Mouse (Mus musculus): ENCODE data around the gene Pax2. TPM values are rescaled to one million over a fixed set of nuclear protein-coding genes. Genes with fewer than 3 reads are reported as not detected.

Pax2 gene
- total and polyA plus RNA-seq, 3 experiments = not detected

GRCm38 (mm10) chr19:44757231-44757871 is 1.5 kb downstream of the Pax2 start:
- H3K9ac ChIP-seq (ENCODE audit: control insufficient read depth, low read depth, low read length, poor library complexity, severe bottlenecking) = no peak overlapping the region
- TF ChIP-seq HCFC1 (IDR thresholded peaks at IDR 0.05; ENCODE audit: low read depth, low read length) (no peak), TBP (IDR thresholded peaks at IDR 0.05; ENCODE audit: low read depth, low read length) (no peak), MAZ (IDR thresholded peaks at IDR 0.05; ENCODE audit: low read depth, low read length) (no peak), POLR2AphosphoS5 (IDR thresholded peaks at IDR 0.05; ENCODE audit: borderline replicate concordance, low read depth, low read length) (no peak), GABPA (IDR thresholded peaks at IDR 0.05; ENCODE audit: low read depth, low read length) (no peak), USF2 (IDR thresholded peaks at IDR 0.05; ENCODE audit: borderline replicate concordance in 1 of 2, insufficient read depth in 1 of 2, low read depth in 1 of 2, low read length in 2 of 2) (no peak), ZKSCAN1 (IDR thresholded peaks at IDR 0.05; ENCODE audit: low read depth, low read length) (no peak), ZMIZ1 (IDR thresholded peaks at IDR 0.05; ENCODE audit: low read depth, low read length) (no peak), SIN3A (IDR thresholded peaks at IDR 0.05; ENCODE audit: low read length) (no peak), NELFE (IDR thresholded peaks at IDR 0.05; ENCODE audit: low read depth, low read length) (no peak), CHD2 (IDR thresholded peaks at IDR 0.05; ENCODE audit: low read length) (no peak), RAD21 (IDR thresholded peaks at IDR 0.05; ENCODE audit: low read depth, low read length) (no peak), EP300 (IDR thresholded peaks at IDR 0.05; ENCODE audit: low read depth in 1 of 2, low read length in 2 of 2) (no peak), UBTF (IDR thresholded peaks at IDR 0.05; ENCODE audit: borderline replicate concordance, insufficient read depth, low read depth, low read length) (no peak), BHLHE40 (IDR thresholded peaks at IDR 0.05; ENCODE audit: borderline replicate concordance, low read depth, low read length) (no peak)
- H3K27ac ChIP-seq (ENCODE audit: control insufficient read depth, low read depth, low read length) = no peak overlapping the region
- no peaks in the 10 kb centered on the region for H3K36me3 ChIP-seq (ENCODE audit: control insufficient read depth in 1 of 2, insufficient read depth in 2 of 2, low read length in 2 of 2)
- H3K9me3 ChIP-seq (replicated peaks; ENCODE audit: insufficient read depth, low read length) = no peaks in the 10 kb centered on the region
- H3K79me2 ChIP-seq (ENCODE audit: control insufficient read depth, insufficient read depth, low read length, poor library complexity) = no peaks in the 10 kb centered on the region
- DNase-seq (ENCODE audit: low read depth, low spot score) = no peak
- no peak overlapping the region for H3K4me3 ChIP-seq (ENCODE audit: control insufficient read depth in 1 of 2, insufficient read depth in 1 of 2, low read depth in 2 of 2, low read length in 2 of 2)
- H3K27me3 ChIP-seq (ENCODE audit: control insufficient read depth in 1 of 2, insufficient read depth in 2 of 2, low read length in 2 of 2) = no peaks in the 10 kb centered on the region
- no peaks in the 10 kb centered on the region for H3K4me1 ChIP-seq (ENCODE audit: control insufficient read depth in 1 of 2, insufficient read depth in 2 of 2, low read length in 2 of 2)

- no peaks in the 10 kb centered on the region for H3K4me1 ChIP-seq (ENCODE audit: control insufficient read depth in 1 of 2, insufficient read depth in 2 of 2, low read length in 2 of 2)
- H3K9ac ChIP-seq (ENCODE audit: control insufficient read depth, low read depth, low read length, poor library complexity, severe bottlenecking) = no peak overlapping the region
- no peaks in the 10 kb centered on the region for H3K36me3 ChIP-seq (ENCODE audit: control insufficient read depth in 1 of 2, insufficient read depth in 2 of 2, low read length in 2 of 2)
- no peak overlapping the region for H3K27ac ChIP-seq (ENCODE audit: control insufficient read depth, low read depth, low read length)
- no peaks in the 10 kb centered on the region for H3K9me3 ChIP-seq (replicated peaks; ENCODE audit: insufficient read depth, low read length)
- TF ChIP-seq TAL1 (IDR thresholded peaks at IDR 0.05; ENCODE audit: low read length) (no peak), POLR2AphosphoS2 (IDR thresholded peaks at IDR 0.05; ENCODE audit: low read length) (no peak), SMC3 (IDR thresholded peaks at IDR 0.05; ENCODE audit: low read depth, low read length) (no peak)
- H3K79me2 ChIP-seq (ENCODE audit: control insufficient read depth, insufficient read depth, low read length, poor library complexity) = no peaks in the 10 kb centered on the region
- no peak for DNase-seq (ENCODE audit: low read depth, low spot score)
- H3K27me3 ChIP-seq (ENCODE audit: control insufficient read depth in 1 of 2, insufficient read depth in 2 of 2, low read length in 2 of 2) = no peaks in the 10 kb centered on the region
- H3K4me3 ChIP-seq (ENCODE audit: control insufficient read depth in 1 of 2, insufficient read depth in 1 of 2, low read depth in 2 of 2, low read length in 2 of 2) = no peak overlapping the region
Measured at GRCm38 (mm10) chr19:44758846-44759245, 3.0 kb downstream of the Pax2 start.
